Mouse (Mus musculus) limb, embryonic 11.5 days (tissue): ENCODE data around the gene Pard3. TPM values are rescaled to one million over a fixed set of nuclear protein-coding genes. Genes with fewer than 3 reads are reported as not detected.

Source experiments
- ATAC-seq: fragments of 200-750 bp; cut with Nextera tagmentation; 2 replicates; pipeline ENCODE4 v1.8.0; 2017; ENCODE audit warnings: low read depth; ENCODE audit not compliant: insufficient number of reproducible peaks, low FRiP score, low TSS enrichment
- DNase-seq: peaks from one replicate; pipeline ENCODE4 v3.0.0-alpha.2; 2015; ENCODE audit warnings: low spot score
- H3K27ac ChIP-seq: fragments of 300-500 bp; sonication (generic); replicated peaks from 2 replicates; pipeline ENCODE4 v1.5.1; 2014; ENCODE audit warnings: low read depth, mild to moderate bottlenecking, low read length
- H3K27me3 ChIP-seq: fragments of 300-500 bp; sonication (generic); 2 replicates; pipeline ENCODE4 v1.6.1; 2014; ENCODE audit warnings: mild to moderate bottlenecking, low read length, mixed read lengths; ENCODE audit not compliant: control insufficient read depth, insufficient read depth
- H3K36me3 ChIP-seq: fragments of 300-500 bp; sonication (generic); 2 replicates; pipeline ENCODE4 v1.6.1; 2014; ENCODE audit warnings: mild to moderate bottlenecking, low read length, moderate library complexity, mixed read lengths; ENCODE audit not compliant: control insufficient read depth, insufficient read depth
- H3K4me1 ChIP-seq: fragments of 300-500 bp; sonication (generic); 2 replicates; pipeline ENCODE4 v1.6.1; 2014; ENCODE audit warnings: low read length, mixed read lengths; ENCODE audit not compliant: control insufficient read depth, insufficient read depth
- H3K4me2 ChIP-seq: fragments of 300-500 bp; sonication (generic); 2 replicates; pipeline ENCODE4 v1.6.1; 2014; ENCODE audit warnings: low read depth, mild to moderate bottlenecking, moderate library complexity; ENCODE audit not compliant: severe bottlenecking
- H3K4me3 ChIP-seq: fragments of 300-500 bp; sonication (generic); 2 replicates; pipeline ENCODE4 v1.5.1; 2014; ENCODE audit warnings: low read depth, low read length
- H3K9ac ChIP-seq: fragments of 300-500 bp; sonication (generic); 2 replicates; pipeline ENCODE4 v1.6.1; 2014; ENCODE audit warnings: mild to moderate bottlenecking, low read length
- H3K9me3 ChIP-seq: fragments of 300-500 bp; sonication (generic); 2 replicates; pipeline ENCODE4 v1.6.1; 2016; ENCODE audit warnings: low read length; ENCODE audit not compliant: control insufficient read depth
- WGBS: fragments of 180-500 bp; shearing (Covaris S2); extraction: QIAGEN DNeasy Blood & Tissue Kit; methylation state at CpG from one replicate; pipeline ENCODE4 v1.1.7; 2014; 5-methylcytosine and 5-hydroxymethylcytosine counted together
- polyA plus RNA-seq: library from polyadenylated mRNA; unstranded; fragments of >200 nt; fragmentation: Nextera tagmentation; extraction: Ambion mirVana; gene quantifications from 2 replicates; pipeline ENCODE4 v1.2.1, GENCODE M21; 2014

The Pard3 gene
- polyA plus RNA-seq, 1 experiment from 2014 or later: 38.8 TPM

DNA sequence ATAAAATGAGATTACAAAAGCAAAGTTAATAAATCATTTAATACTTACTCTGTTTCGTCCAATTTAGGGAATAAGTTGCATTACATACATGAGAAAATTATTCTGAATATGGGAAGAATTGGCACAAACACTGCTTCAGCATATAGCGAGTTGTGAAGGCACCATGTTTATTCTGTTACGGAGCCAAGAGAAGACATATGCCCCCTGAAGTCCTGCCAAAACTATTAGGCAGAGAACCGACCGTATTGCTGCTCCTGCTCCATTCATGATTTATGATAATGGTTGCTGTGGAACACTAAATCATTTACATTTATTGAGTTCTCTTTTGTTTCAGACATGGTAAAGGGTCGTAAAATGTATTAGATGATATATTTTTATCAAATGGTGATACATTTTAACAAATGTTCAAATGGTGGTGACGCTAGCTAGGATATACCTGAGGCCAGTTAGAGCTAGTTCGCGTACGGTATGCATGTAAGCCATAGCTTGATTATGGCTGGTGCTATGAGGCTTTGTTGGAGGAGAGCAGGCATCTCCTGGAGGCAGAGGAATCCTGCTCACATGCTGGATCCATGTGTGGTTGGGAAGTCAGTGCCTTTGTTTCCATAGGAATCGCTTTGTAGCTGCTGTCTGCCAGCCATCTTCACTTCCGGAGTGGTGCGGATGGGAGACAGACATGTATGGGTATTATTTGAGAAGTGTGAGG is 360.7 kb downstream of the Pard3 start:
- Histone ChIP-seq H3K4me2 (no peak overlapping the region), H3K36me3 (no peaks in the 10 kb centered on the region), H3K27ac (no peak overlapping the region), H3K9ac (no peak overlapping the region), H3K9me3 (no peaks in the 10 kb centered on the region), H3K4me1 (no peaks in the 10 kb centered on the region), H3K27me3 (no peaks in the 10 kb centered on the region), H3K4me3 (no peak overlapping the region)
- no peak for DNase-seq
- ATAC-seq: no peak
- 87% methylated on average over 13 of the region's 13 CpGs for WGBS

- Histone ChIP-seq H3K9ac (no peak overlapping the region), H3K27me3 (no peaks in the 10 kb centered on the region), H3K4me1 (no peaks in the 10 kb centered on the region), H3K27ac (no peak overlapping the region), H3K9me3 (no peaks in the 10 kb centered on the region), H3K36me3 (no peaks in the 10 kb centered on the region), H3K4me3 (no peak overlapping the region), H3K4me2 (no peak overlapping the region)
- ATAC-seq (no peak), DNase-seq (no peak)
- WGBS: 82% methylated on average over 5 of the region's 5 CpGs
Observed at GRCm38 (mm10) chr8:127426857-127427256, 363.2 kb downstream of the Pard3 start.

DNA sequence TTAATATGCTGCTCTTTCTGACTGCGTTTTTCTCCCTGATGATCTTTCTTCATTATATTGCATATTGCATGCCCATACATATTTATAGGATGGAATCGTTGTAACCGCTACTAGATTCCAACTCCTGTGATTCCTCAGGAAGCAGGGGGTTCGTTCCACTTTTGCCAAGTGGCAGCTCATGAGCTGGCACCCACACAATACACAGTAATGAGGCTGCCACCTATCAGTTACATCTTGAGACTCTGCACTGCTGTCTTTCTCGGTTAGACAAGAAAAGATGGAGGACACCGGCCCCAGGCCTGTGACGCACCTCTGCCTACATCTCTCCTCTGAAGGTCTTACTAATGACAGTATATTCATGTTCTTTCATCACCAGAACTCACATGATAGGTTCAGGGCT is 364.3 kb downstream of the Pard3 start:
- no peaks in the 10 kb centered on the region for H3K9me3 ChIP-seq
- no peaks in the 10 kb centered on the region for H3K36me3 ChIP-seq
- ATAC-seq (no peak), DNase-seq (no peak)
- WGBS: 91% methylated on average over 7 of the region's 7 CpGs
- no peak overlapping the region for H3K9ac ChIP-seq
- H3K4me1 ChIP-seq: no peaks in the 10 kb centered on the region
- no peaks in the 10 kb centered on the region for H3K27me3 ChIP-seq
- no peak overlapping the region for H3K27ac ChIP-seq
- no peak overlapping the region for H3K4me2 ChIP-seq
- H3K4me3 ChIP-seq: no peak overlapping the region

- Histone ChIP-seq H3K4me3 (no peak overlapping the region), H3K9ac (no peak overlapping the region), H3K27me3 (no peaks in the 10 kb centered on the region), H3K27ac (no peak overlapping the region), H3K4me1 (no peaks in the 10 kb centered on the region), H3K36me3 (no peaks in the 10 kb centered on the region; the same call in 1 of the 2 replicates), H3K4me2 (no peak overlapping the region), H3K9me3 (no peaks in the 10 kb centered on the region)
- WGBS: 66% methylated on average over 2 of the region's 2 CpGs
- no peak for ATAC-seq
- DNase-seq: no peak
Observed at GRCm38 (mm10) chr8:127431236-127431635, 367.5 kb downstream of the Pard3 start.

- H3K9me3 ChIP-seq: no peaks in the 10 kb centered on the region
- WGBS: 89% methylated on average over 6 of the region's 6 CpGs
- no peaks in the 10 kb centered on the region; the same call in 1 of the 2 replicates for H3K36me3 ChIP-seq
- H3K9ac ChIP-seq: no peak overlapping the region
- no peak overlapping the region for H3K27ac ChIP-seq
- no peak for ATAC-seq
- no peak overlapping the region for H3K4me3 ChIP-seq
- no peak for DNase-seq
- no peak overlapping the region for H3K4me2 ChIP-seq
- H3K4me1 ChIP-seq: peaks cover 18% of the 10 kb centered on the region
- no peaks in the 10 kb centered on the region for H3K27me3 ChIP-seq
Observed at GRCm38 (mm10) chr8:127435975-127436374, 372.3 kb downstream of the Pard3 start.

- 73% methylated on average over 5 of the region's 5 CpGs for WGBS
- H3K4me2 ChIP-seq: no peak overlapping the region
- no peak overlapping the region for H3K9ac ChIP-seq
- H3K9me3 ChIP-seq: no peaks in the 10 kb centered on the region
- no peak overlapping the region for H3K4me3 ChIP-seq
- no peaks in the 10 kb centered on the region; the same call in 1 of the 2 replicates for H3K36me3 ChIP-seq
- DNase-seq (no peak), ATAC-seq (no peak)
- H3K4me1 ChIP-seq: peaks cover 18% of the 10 kb centered on the region
- H3K27me3 ChIP-seq: no peaks in the 10 kb centered on the region
- H3K27ac ChIP-seq: no peak overlapping the region
Observed at GRCm38 (mm10) chr8:127437613-127438235, 374.0 kb downstream of the Pard3 start.

GRCm38 (mm10) chr8:127438625-127439391 is 375.1 kb downstream of the Pard3 start:
- DNase-seq (peak; percentile 79), ATAC-seq (peak; percentile 77)
- Histone ChIP-seq H3K27ac (no peak overlapping the region), H3K4me2 (no peak overlapping the region), H3K9me3 (no peaks in the 10 kb centered on the region), H3K36me3 (no peaks in the 10 kb centered on the region), H3K4me1 (peaks cover 18% of the 10 kb centered on the region), H3K27me3 (no peaks in the 10 kb centered on the region), H3K9ac (no peak overlapping the region), H3K4me3 (no peak overlapping the region)
- WGBS: 72% methylated on average over 8 of the region's 8 CpGs

- Histone ChIP-seq H3K9ac (no peak overlapping the region), H3K4me3 (no peak overlapping the region), H3K9me3 (no peaks in the 10 kb centered on the region), H3K4me1 (peaks cover 18% of the 10 kb centered on the region), H3K36me3 (no peaks in the 10 kb centered on the region), H3K27me3 (no peaks in the 10 kb centered on the region), H3K4me2 (no peak overlapping the region), H3K27ac (no peak overlapping the region)
- ATAC-seq (peak; percentile 65; the same call in 1 of the 2 replicates), DNase-seq (peak; percentile 31)
- WGBS: 68% methylated on average over 10 of the region's 10 CpGs
Observed at GRCm38 (mm10) chr8:127439392-127440160, 375.9 kb downstream of the Pard3 start.
